Mouse (Mus musculus): ENCODE data around the gene Fam98c. TPM values are rescaled to one million over a fixed set of nuclear protein-coding genes. Genes with fewer than 3 reads are reported as not detected.

The Fam98c gene
- polyA plus RNA-seq, 1 experiment, result 11.6 TPM

DNA sequence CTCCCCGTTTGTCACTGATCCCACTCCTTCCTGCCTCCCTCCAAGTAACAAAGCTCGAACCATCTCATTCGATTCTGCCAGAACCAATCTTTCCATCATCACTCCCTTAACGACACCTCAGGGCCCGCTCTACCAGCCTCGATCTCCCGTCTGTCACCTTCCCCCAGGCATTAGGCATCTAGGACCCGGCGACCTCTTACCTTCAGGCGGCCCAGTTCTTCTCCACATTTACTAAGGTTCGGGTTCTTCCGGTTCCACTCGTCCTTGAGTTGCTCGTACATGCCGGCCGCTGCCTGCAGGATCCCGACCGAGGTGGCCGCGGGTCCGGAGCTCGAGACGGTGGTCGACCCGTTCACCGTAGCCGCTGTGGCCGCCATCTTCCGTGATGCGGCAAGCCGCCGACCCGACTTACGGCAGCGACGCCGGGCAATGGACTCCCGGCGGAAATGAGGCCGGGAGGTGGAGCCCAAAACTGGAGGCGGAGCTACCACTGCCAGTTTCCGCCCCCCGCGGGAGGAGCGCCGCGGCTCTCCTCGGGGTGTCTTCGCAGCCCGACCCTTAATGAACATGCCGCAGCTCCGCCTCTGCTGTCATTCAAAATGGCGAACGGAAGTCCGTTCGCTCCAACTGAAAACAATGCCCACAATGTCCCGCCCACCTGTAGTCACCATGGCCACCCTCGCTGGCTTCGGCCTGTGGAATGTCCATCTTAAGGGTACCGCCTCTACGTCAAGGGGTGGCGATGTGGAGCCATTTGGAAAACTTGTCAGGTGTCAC, 24.2 kb upstream of the Fam98c start, which contains the start of gene Psmd8:
Gene Psmd8, minus strand, starts transcription at position 625 of the 777 bp plus-strand sequence.
- H3K4me2 ChIP-seq (ENCODE audit: low read depth), result peak within 1 kb of the TSS; percentile 67
- H3K4me3 ChIP-seq, result peak within 1 kb of the TSS; percentile 80
- H3ac ChIP-seq (ENCODE audit: control insufficient read depth, insufficient read length), result peak within 1 kb of the TSS; percentile 48
- H3K79me2 ChIP-seq (ENCODE audit: control insufficient read depth, insufficient read depth), result peaks cover 47% of the 10 kb centered on the region
- H3K36me3 ChIP-seq (ENCODE audit: control insufficient read depth, insufficient read depth), result peaks cover 22% of the 10 kb centered on the region
- TF ChIP-seq TCF12 (IDR thresholded peaks at IDR 0.05; ENCODE audit: insufficient read depth, poor library complexity, severe bottlenecking), result no peak
- TF ChIP-seq MYOD1 (IDR thresholded peaks at IDR 0.05; ENCODE audit: control insufficient read depth in 1 of 3, insufficient read length in 2 of 3, low read depth in 2 of 3), result peak in 2 of 3 experiments; percentile 5
- TF ChIP-seq USF1 (IDR thresholded peaks at IDR 0.05; ENCODE audit: low read depth), result no peak
- TF ChIP-seq E2F4 (IDR thresholded peaks at IDR 0.05; ENCODE audit: insufficient read depth), result no peak
- TF ChIP-seq POLR2AphosphoS2 (IDR thresholded peaks at IDR 0.05; ENCODE audit: insufficient read length, low read depth), result peak; percentile 97
- peak; percentile 22 for TF ChIP-seq REST (IDR thresholded peaks at IDR 0.05; ENCODE audit: insufficient read depth, insufficient read length)
- TF ChIP-seq CEBPB (IDR thresholded peaks at IDR 0.05; ENCODE audit: insufficient read depth, poor library complexity, severe bottlenecking), result no peak
- no peak for TF ChIP-seq SRF (IDR thresholded peaks at IDR 0.05; ENCODE audit: control insufficient read depth, insufficient read length, low read depth)
- TF ChIP-seq POLR2A (IDR thresholded peaks at IDR 0.05; ENCODE audit: insufficient read length, low read depth), result peak; percentile 99
- TF ChIP-seq MAX (IDR thresholded peaks at IDR 0.05; ENCODE audit: low read depth), result no peak
- no peak for TF ChIP-seq MYOG (IDR thresholded peaks at IDR 0.05; ENCODE audit: control insufficient read depth in 1 of 3, insufficient read depth in 1 of 3, insufficient read length in 2 of 3, low read depth in 2 of 3)
- TF ChIP-seq TCF3 (IDR thresholded peaks at IDR 0.05; ENCODE audit: insufficient read length, low read depth), result no peak
- H3K27me3 ChIP-seq (ENCODE audit: control insufficient read depth, insufficient read depth, insufficient read length), result no peaks in the 10 kb centered on the region

DNA sequence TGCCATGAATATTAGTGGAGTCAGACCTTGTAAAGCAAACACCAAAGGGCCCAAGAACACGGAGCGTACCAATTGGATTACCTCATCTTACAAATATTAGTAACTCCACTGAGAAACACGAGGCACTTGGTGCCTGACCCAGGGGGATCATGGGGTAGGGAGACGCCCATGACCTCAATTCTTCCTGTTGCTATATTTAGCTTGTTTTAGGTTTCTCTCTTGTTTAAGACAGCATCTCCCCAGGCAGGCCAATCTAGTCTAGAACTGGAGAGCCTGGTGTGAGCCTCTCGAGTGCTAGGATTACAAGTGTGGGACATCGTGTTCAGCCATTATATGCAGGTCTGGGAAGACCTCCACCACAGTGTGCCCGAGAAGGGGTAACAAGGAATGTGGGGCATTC, 23.3 kb upstream of the Fam98c start:
- peak overlapping the region; percentile 67 for H3K4me2 ChIP-seq (ENCODE audit: low read depth)
- H3ac ChIP-seq (ENCODE audit: control insufficient read depth, insufficient read length), result no peak overlapping the region
- H3K36me3 ChIP-seq (ENCODE audit: control insufficient read depth, insufficient read depth), result peaks cover 22% of the 10 kb centered on the region
- TF ChIP-seq TCF3 (IDR thresholded peaks at IDR 0.05; ENCODE audit: insufficient read length, low read depth) (no peak), MYOG (IDR thresholded peaks at IDR 0.05; ENCODE audit: control insufficient read depth in 1 of 3, insufficient read depth in 1 of 3, insufficient read length in 2 of 3, low read depth in 2 of 3) (no peak), POLR2AphosphoS2 (IDR thresholded peaks at IDR 0.05; ENCODE audit: insufficient read length, low read depth) (peak; percentile 37), E2F4 (IDR thresholded peaks at IDR 0.05; ENCODE audit: insufficient read depth) (no peak), REST (IDR thresholded peaks at IDR 0.05; ENCODE audit: insufficient read depth, insufficient read length) (no peak), TCF12 (IDR thresholded peaks at IDR 0.05; ENCODE audit: insufficient read depth, poor library complexity, severe bottlenecking) (no peak), SRF (IDR thresholded peaks at IDR 0.05; ENCODE audit: control insufficient read depth, insufficient read length, low read depth) (no peak), USF1 (IDR thresholded peaks at IDR 0.05; ENCODE audit: low read depth) (no peak), POLR2A (IDR thresholded peaks at IDR 0.05; ENCODE audit: insufficient read length, low read depth) (peak; percentile 48), CEBPB (IDR thresholded peaks at IDR 0.05; ENCODE audit: insufficient read depth, poor library complexity, severe bottlenecking) (no peak), MYOD1 (IDR thresholded peaks at IDR 0.05; ENCODE audit: control insufficient read depth in 1 of 3, insufficient read length in 2 of 3, low read depth in 2 of 3) (no peak), MAX (IDR thresholded peaks at IDR 0.05; ENCODE audit: low read depth) (peak; percentile 46)
- peak overlapping the region; percentile 80 for H3K4me3 ChIP-seq
- peaks cover 47% of the 10 kb centered on the region for H3K79me2 ChIP-seq (ENCODE audit: control insufficient read depth, insufficient read depth)
- no peaks in the 10 kb centered on the region for H3K27me3 ChIP-seq (ENCODE audit: control insufficient read depth, insufficient read depth, insufficient read length)

GRCm38 (mm10) chr7:29178106-29178505, 22.1 kb upstream of the Fam98c start:
- Histone ChIP-seq H3K27me3 (ENCODE audit: control insufficient read depth, insufficient read depth, insufficient read length) (no peaks in the 10 kb centered on the region), H3K4me2 (ENCODE audit: low read depth) (peak overlapping the region; percentile 67), H3K36me3 (ENCODE audit: control insufficient read depth, insufficient read depth) (peaks cover 22% of the 10 kb centered on the region), H3K79me2 (ENCODE audit: control insufficient read depth, insufficient read depth) (peaks cover 47% of the 10 kb centered on the region), H3K4me3 (peak overlapping the region; percentile 80), H3ac (ENCODE audit: control insufficient read depth, insufficient read length) (no peak overlapping the region)
- TF ChIP-seq E2F4 (IDR thresholded peaks at IDR 0.05; ENCODE audit: insufficient read depth), result no peak
- TF ChIP-seq TCF12 (IDR thresholded peaks at IDR 0.05; ENCODE audit: insufficient read depth, poor library complexity, severe bottlenecking), result no peak
- TF ChIP-seq POLR2A (IDR thresholded peaks at IDR 0.05; ENCODE audit: insufficient read length, low read depth), result no peak
- no peak for TF ChIP-seq TCF3 (IDR thresholded peaks at IDR 0.05; ENCODE audit: insufficient read length, low read depth)
- TF ChIP-seq MYOD1 (IDR thresholded peaks at IDR 0.05; ENCODE audit: control insufficient read depth in 1 of 3, insufficient read length in 2 of 3, low read depth in 2 of 3), result no peak
- TF ChIP-seq SRF (IDR thresholded peaks at IDR 0.05; ENCODE audit: control insufficient read depth, insufficient read length, low read depth), result no peak
- no peak for TF ChIP-seq REST (IDR thresholded peaks at IDR 0.05; ENCODE audit: insufficient read depth, insufficient read length)
- no peak for TF ChIP-seq POLR2AphosphoS2 (IDR thresholded peaks at IDR 0.05; ENCODE audit: insufficient read length, low read depth)
- TF ChIP-seq USF1 (IDR thresholded peaks at IDR 0.05; ENCODE audit: low read depth), result no peak
- TF ChIP-seq CEBPB (IDR thresholded peaks at IDR 0.05; ENCODE audit: insufficient read depth, poor library complexity, severe bottlenecking), result no peak
- TF ChIP-seq MAX (IDR thresholded peaks at IDR 0.05; ENCODE audit: low read depth), result no peak
- TF ChIP-seq MYOG (IDR thresholded peaks at IDR 0.05; ENCODE audit: control insufficient read depth in 1 of 3, insufficient read depth in 1 of 3, insufficient read length in 2 of 3, low read depth in 2 of 3), result no peak

DNA sequence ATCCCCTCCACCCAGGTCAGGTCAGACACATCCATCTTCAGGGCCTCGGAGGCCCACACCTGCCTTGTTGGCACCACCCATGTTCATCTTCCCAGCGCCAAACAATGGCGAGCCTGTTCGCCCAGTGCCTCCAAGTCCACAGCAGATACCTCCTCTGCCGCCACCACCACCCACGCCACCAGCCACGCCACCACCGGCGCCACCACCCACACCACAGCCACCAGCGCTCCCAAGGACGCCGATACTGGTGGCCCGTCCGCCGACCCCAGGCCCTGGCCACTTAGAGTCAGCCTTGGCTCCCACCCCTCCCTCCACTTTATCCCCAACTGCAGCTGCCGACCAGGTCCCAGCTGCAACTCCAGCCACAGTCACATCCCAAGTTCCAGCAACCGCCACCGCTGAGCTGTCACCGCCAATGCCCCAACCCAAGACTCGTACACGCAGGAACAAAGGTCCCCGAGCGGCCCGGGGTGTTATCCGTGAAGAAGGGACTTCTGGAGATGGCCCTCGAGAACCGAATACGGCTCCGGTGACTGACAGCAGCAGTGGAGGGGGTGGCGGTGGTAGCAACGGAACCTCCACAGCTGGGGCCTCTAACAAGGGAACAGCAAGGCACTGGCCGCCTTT, 16.5 kb upstream of the Fam98c start:
- Histone ChIP-seq H3K79me2 (ENCODE audit: control insufficient read depth, insufficient read depth) (peaks cover 20% of the 10 kb centered on the region), H3ac (ENCODE audit: control insufficient read depth, insufficient read length) (no peak overlapping the region), H3K4me3 (no peak overlapping the region), H3K4me2 (ENCODE audit: low read depth) (no peak overlapping the region), H3K36me3 (ENCODE audit: control insufficient read depth, insufficient read depth) (peaks cover 22% of the 10 kb centered on the region), H3K27me3 (ENCODE audit: control insufficient read depth, insufficient read depth, insufficient read length) (no peaks in the 10 kb centered on the region)
- TF ChIP-seq USF1 (IDR thresholded peaks at IDR 0.05; ENCODE audit: low read depth) (no peak), MYOG (IDR thresholded peaks at IDR 0.05; ENCODE audit: control insufficient read depth in 1 of 3, insufficient read depth in 1 of 3, insufficient read length in 2 of 3, low read depth in 2 of 3) (no peak), POLR2A (IDR thresholded peaks at IDR 0.05; ENCODE audit: insufficient read length, low read depth) (peak; percentile 42), POLR2AphosphoS2 (IDR thresholded peaks at IDR 0.05; ENCODE audit: insufficient read length, low read depth) (peak; percentile 88), TCF3 (IDR thresholded peaks at IDR 0.05; ENCODE audit: insufficient read length, low read depth) (no peak), CEBPB (IDR thresholded peaks at IDR 0.05; ENCODE audit: insufficient read depth, poor library complexity, severe bottlenecking) (no peak)
